In genomic region chr7:112086186-112086585, GRCm38 (mm10) we compare ENCODE assay signal across 16 mouse cellular contexts.
"Had no signal": no experiment of that assay in that cellular context is flagged by ENCODE, and none has a peak within 500 bp of the region (broad histone marks: within the 10 kb centered on the region; RNA-seq: fewer than 3 reads in every experiment).

No protein-coding gene starts in this region.

- H3K9ac ChIP-seq: neural tube, embryonic 13.5 days; neural tube, embryonic 15.5 days; stomach, embryonic 15.5 days had no signal

- H3K27ac ChIP-seq: neural tube, embryonic 13.5 days; neural tube, embryonic 15.5 days; stomach, embryonic 15.5 days; stomach, postnatal 0 days had no signal

- H3K4me3 ChIP-seq: neural tube, embryonic 13.5 days; neural tube, embryonic 15.5 days; stomach, embryonic 15.5 days had no signal

- H3K4me2 ChIP-seq: neural tube, embryonic 13.5 days; neural tube, embryonic 15.5 days; stomach, embryonic 15.5 days had no signal

- H3K4me1 ChIP-seq: neural tube, embryonic 13.5 days; neural tube, embryonic 15.5 days; stomach, embryonic 15.5 days had no signal

- H3K27me3 ChIP-seq: neural tube, embryonic 13.5 days; neural tube, embryonic 15.5 days; stomach, embryonic 15.5 days had no signal

- DNase-seq: retina, postnatal 1 day; right cerebral cortex, adult 18-20 months; right cerebral cortex, postnatal 14 days; right cerebral cortex, postnatal 25 days; right cerebral cortex, postnatal 4 days; spleen, adult 18-20 months; thymus, adult 18-20 months; thymus, adult 2 months; thymus, postnatal 14 days; thymus, postnatal 25 days; thymus, postnatal 36 days; thymus, postnatal 4 days had no signal

- H3K9me3 ChIP-seq: neural tube, embryonic 13.5 days; neural tube, embryonic 15.5 days; stomach, embryonic 15.5 days had no signal
